Mouse (Mus musculus) forebrain, embryonic 12.5 days (tissue): ENCODE data around the gene Gbp5. TPM values are rescaled to one million over a fixed set of nuclear protein-coding genes. Genes with fewer than 3 reads are reported as not detected.

ENCODE experiments used
- ATAC-seq: fragments of 200-750 bp; cut with Nextera tagmentation; 2 replicates; pipeline ENCODE4 v1.8.0; 2017; ENCODE audit warnings: moderate TSS enrichment; ENCODE audit not compliant: low FRiP score
- H3K27ac ChIP-seq: fragments of 300-500 bp; sonication (generic); 2 replicates; pipeline ENCODE4 v1.5.1; 2016; ENCODE audit warnings: mild to moderate bottlenecking
- H3K27me3 ChIP-seq: fragments of 300-500 bp; sonication (generic); 2 replicates; pipeline ENCODE4 v1.6.1; 2016; ENCODE audit warnings: mild to moderate bottlenecking
- H3K36me3 ChIP-seq: fragments of 300-500 bp; sonication (generic); replicated peaks from 2 replicates; pipeline ENCODE4 v1.6.1; 2016; ENCODE audit warnings: mild to moderate bottlenecking
- H3K4me1 ChIP-seq: fragments of 300-500 bp; sonication (generic); 2 replicates; pipeline ENCODE4 v1.6.1; 2016
- H3K4me2 ChIP-seq: fragments of 300-500 bp; sonication (generic); 2 replicates; pipeline ENCODE4 v1.6.1; 2016; ENCODE audit warnings: mild to moderate bottlenecking, moderate library complexity
- H3K4me3 ChIP-seq: fragments of 300-500 bp; sonication (generic); replicated peaks from 2 replicates; pipeline ENCODE4 v1.5.1; 2016; ENCODE audit warnings: mild to moderate bottlenecking
- H3K9ac ChIP-seq: fragments of 300-500 bp; sonication (generic); 2 replicates; pipeline ENCODE4 v1.6.1; 2016; ENCODE audit warnings: mild to moderate bottlenecking
- H3K9me3 ChIP-seq: fragments of 300-500 bp; sonication (generic); 2 replicates; pipeline ENCODE4 v1.6.1; 2016
- WGBS: fragments of 180-500 bp; shearing (Covaris S2); methylation state at CpG from one replicate; pipeline ENCODE4 v1.1.7; 2016; 5-methylcytosine and 5-hydroxymethylcytosine counted together
- polyA plus RNA-seq: library from polyadenylated mRNA; unstranded; fragments of >200 nt; fragmentation: Nextera tagmentation; extraction: Ambion mirVana; gene quantifications from 2 replicates; pipeline ENCODE4 v1.2.1, GENCODE M21; 2016

The Gbp5 gene
- 0.12 and 0.14 TPM in 2 replicates for polyA plus RNA-seq

DNA sequence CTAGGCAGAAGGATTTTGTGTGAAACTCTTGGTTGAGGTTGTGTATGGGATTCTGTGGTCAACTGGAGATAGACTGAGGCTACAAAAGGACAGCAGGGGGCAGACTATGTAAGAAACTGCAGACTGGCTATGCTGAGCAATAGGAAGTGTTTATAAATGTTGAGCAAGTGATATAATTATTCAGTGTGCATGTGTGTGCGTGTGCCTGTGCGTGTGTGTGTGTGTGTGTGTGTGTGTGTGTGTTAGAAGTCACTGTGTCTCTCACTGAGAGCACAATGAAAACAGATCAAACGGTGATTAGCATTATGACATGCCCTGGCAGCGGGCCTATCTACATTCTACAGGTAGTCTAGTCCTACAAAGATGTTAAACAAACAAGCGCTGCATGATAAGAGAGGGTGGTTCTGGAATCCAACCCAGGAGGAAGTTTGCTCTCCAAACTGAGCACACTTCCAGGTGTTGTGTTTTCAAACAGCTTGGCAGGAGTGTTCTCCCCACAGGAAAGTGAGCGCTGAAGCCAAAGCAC is at the start of gene Gbp5:
TSS of gene Gbp5 (plus strand) at position 443 of the 526 bp plus-strand sequence.
- peak; percentile 51; the same call in 1 of the 2 replicates for ATAC-seq

DNA sequence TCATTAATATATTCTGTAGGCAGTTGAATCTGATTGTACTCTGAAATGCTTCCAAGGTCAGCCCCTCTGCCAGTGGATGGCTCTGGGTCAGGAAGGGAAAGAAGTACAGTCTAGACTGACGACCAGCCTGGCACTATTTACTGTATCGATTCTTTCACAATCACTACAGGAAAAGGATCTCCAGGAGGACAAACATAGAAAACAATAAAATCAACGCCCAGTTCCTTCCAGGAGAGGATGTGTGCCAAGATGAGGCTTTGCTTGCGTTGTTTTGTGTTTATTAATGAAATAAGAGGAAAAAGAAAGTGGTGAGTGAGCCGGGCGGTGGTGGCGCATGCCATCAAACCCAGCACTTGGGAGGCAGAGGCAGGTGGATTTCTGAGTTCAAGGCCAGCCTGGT is 39.6 kb upstream of the Gbp5 start:
- Histone ChIP-seq H3K27me3 (no peaks in the 10 kb centered on the region), H3K9ac (no peak overlapping the region), H3K36me3 (no peaks in the 10 kb centered on the region), H3K4me2 (no peak overlapping the region), H3K4me3 (no peak overlapping the region), H3K4me1 (no peaks in the 10 kb centered on the region), H3K27ac (no peak overlapping the region), H3K9me3 (no peaks in the 10 kb centered on the region)
- ATAC-seq = no peak
- 87% methylated on average over 7 of the region's 7 CpGs for WGBS

More for the DNA sequence above, at the start of gene Gbp5:
- no peak within 1 kb of the TSS for H3K4me2 ChIP-seq
- no peak within 1 kb of the TSS for H3K9ac ChIP-seq
- no peak within 1 kb of the TSS for H3K27ac ChIP-seq
- H3K9me3 ChIP-seq = no peaks in the 10 kb centered on the region
- H3K27me3 ChIP-seq = no peaks in the 10 kb centered on the region
- no peaks in the 10 kb centered on the region for H3K36me3 ChIP-seq
- no peak within 1 kb of the TSS for H3K4me3 ChIP-seq
- 76% methylated on average over 6 of the region's 6 CpGs for WGBS
- 0 out of 2 replicates have a peak, but pooled peaks cover 2% of the 10 kb centered on the region for H3K4me1 ChIP-seq

DNA sequence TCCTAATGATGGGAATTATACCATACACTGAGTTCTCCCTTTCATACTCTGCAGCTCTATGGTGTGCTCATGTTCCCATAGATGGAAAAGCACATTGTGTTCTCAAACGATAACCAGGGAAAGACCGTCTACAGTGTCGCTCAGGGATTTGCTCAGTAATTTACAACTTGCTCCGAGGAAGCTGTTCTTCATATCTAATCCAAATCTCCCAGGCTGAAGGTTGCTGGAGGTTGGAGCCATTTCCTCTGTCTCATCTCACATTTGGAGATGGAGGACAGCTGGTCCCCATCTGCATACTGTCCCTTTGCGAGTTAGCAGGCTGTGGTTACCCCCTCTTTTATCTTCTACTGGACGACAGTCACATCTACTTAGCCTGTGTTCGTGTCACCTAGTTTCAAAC is 34.5 kb upstream of the Gbp5 start:
- H3K27me3 ChIP-seq = no peaks in the 10 kb centered on the region
- no peak overlapping the region for H3K27ac ChIP-seq
- H3K4me2 ChIP-seq = no peak overlapping the region
- no peaks in the 10 kb centered on the region for H3K4me1 ChIP-seq
- WGBS = 88% methylated on average over 7 of the region's 7 CpGs
- H3K9ac ChIP-seq = no peak overlapping the region
- H3K4me3 ChIP-seq = no peak overlapping the region
- ATAC-seq = no peak
- H3K9me3 ChIP-seq = no peaks in the 10 kb centered on the region
- no peaks in the 10 kb centered on the region for H3K36me3 ChIP-seq

DNA sequence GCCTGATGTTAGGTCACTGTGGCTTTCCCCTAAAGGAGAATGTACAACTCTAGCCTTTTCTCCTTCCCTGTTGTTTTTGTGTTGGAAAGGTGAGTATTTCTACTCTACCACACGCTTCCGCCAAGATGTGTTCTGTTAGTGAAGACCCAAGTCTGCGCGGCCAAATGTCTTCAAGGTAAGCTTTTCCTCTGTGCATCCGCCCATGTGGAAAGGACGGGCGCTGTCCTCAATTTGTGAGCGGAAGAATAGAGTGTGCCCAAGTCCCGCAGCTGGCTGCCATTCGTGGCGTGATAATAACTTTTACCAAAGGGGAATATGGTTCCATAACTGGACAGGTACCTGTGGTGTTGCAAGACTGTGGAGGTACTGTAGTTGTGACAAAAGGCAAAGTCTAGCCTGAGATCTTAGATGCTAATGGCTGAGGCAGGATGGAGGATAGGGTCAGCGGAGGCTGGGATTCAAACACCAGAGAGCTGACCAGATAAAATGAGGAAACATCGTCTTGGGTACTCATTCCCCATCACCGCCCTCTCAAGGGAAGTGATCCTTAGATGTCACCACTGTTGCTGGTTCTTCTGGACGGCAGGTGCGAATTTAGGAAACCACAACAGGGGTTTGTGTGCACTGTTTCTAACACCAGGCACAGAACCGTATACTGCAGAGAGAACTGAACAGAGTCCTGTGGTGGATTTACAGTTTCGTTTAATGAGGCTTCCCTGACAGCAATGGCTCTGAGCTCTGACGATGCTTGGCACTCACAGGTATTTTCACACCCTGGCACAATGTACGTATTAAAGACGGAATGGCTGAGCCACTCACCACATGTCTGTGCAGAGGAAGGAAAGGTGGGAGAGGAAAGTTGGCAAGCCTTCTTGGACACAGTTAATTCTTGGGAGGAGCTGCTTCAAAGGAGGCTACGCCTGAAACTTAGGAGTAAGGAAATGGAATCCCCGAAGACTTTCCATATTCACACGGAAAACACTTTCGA is 30.7 kb upstream of the Gbp5 start:
- Histone ChIP-seq H3K27me3 (no peaks in the 10 kb centered on the region), H3K36me3 (no peaks in the 10 kb centered on the region), H3K4me1 (no peaks in the 10 kb centered on the region), H3K27ac (no peak overlapping the region), H3K9me3 (no peaks in the 10 kb centered on the region), H3K4me3 (no peak overlapping the region), H3K9ac (no peak overlapping the region), H3K4me2 (no peak overlapping the region)
- no peak for ATAC-seq
- WGBS = 91% methylated on average over 25 of the region's 25 CpGs

DNA sequence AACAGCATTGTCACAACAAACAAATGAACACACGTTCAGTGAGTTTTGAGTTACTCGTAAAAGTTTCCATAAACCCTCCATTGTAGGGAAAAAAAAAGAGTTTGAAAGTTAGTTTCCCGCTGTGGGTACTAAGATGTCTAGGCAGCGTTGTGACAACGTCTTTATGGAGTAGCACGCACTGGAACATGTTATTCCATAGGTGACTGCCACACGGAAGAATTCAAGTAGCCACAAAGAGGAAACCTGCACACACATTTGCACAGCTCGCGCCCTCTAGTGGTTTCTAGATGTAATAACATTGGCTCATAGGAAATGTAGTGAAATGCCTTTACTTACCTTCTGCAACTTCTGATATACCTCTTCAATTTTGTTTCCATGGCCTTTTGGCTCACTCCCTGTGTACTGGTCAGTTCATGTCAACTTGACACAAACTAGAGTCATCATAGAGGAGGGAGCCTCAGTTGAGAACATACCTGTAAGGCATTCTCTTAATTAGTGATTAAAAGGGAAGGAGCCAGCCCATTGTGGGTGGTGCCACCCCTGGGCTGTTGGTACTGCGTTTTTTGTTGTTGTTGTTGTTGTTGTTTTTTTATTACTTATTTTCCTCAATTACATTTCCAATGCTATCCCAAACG is 19.3 kb upstream of the Gbp5 start:
- peak; percentile 54; the same call in 1 of the 2 replicates for ATAC-seq
- no peak overlapping the region for H3K9ac ChIP-seq
- H3K4me1 ChIP-seq = no peaks in the 10 kb centered on the region
- no peaks in the 10 kb centered on the region for H3K36me3 ChIP-seq
- no peak overlapping the region for H3K27ac ChIP-seq
- H3K9me3 ChIP-seq = no peaks in the 10 kb centered on the region
- no peaks in the 10 kb centered on the region for H3K27me3 ChIP-seq
- H3K4me2 ChIP-seq = no peak overlapping the region
- 29% methylated on average over 11 of the region's 11 CpGs for WGBS
- H3K4me3 ChIP-seq = no peak overlapping the region

DNA sequence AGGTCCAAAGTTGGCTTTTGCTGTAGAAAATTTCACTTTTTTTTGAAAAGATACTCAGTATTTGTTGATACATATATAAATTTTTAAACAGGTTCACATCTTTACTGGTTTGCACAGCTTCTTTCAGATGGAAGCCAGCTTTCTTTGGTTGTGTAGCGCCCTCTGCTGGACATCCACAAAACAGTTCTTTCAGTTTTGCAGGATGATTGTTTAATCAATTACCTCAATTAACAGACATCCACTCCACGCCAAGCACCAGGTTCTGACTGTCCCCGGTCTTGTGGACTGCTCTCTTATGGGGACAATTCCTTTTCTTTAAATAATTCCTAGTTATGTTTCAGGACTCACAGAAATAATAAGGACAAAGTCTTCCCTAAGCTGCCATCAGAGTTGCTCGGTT is 17.9 kb upstream of the Gbp5 start:
- no peak overlapping the region for H3K4me3 ChIP-seq
- no peak overlapping the region for H3K27ac ChIP-seq
- no peak overlapping the region for H3K4me2 ChIP-seq
- H3K27me3 ChIP-seq = no peaks in the 10 kb centered on the region
- no peaks in the 10 kb centered on the region for H3K9me3 ChIP-seq
- peak; percentile 41; the same call in 1 of the 2 replicates for ATAC-seq
- no peaks in the 10 kb centered on the region for H3K36me3 ChIP-seq
- H3K9ac ChIP-seq = no peak overlapping the region
- 24% methylated on average over 4 of the region's 4 CpGs for WGBS
- no peaks in the 10 kb centered on the region for H3K4me1 ChIP-seq

DNA sequence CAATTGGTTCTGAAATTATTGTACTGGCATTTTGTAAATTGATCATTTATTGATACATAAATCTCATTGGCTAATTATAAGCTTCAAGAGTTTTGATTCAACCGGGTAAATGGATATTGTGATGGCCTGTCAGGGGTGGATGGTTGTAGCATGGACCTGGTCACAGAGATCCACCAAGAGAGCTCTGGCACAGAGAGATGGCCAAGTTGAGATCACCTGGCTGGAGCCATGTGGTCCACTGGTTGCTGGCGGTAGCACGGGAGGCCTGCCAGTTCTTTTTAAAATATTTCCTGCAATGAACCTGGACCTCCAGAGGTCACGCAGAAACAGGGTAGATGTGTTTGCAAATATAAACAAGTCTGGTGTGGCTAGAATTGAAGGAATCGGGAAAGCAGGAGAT is 15.9 kb upstream of the Gbp5 start:
- Histone ChIP-seq H3K27me3 (no peaks in the 10 kb centered on the region), H3K4me1 (no peaks in the 10 kb centered on the region), H3K9ac (no peak overlapping the region), H3K4me2 (no peak overlapping the region), H3K36me3 (no peaks in the 10 kb centered on the region), H3K4me3 (no peak overlapping the region), H3K9me3 (no peaks in the 10 kb centered on the region), H3K27ac (no peak overlapping the region)
- ATAC-seq = no peak
- WGBS = 94% methylated on average over 5 of the region's 5 CpGs

DNA sequence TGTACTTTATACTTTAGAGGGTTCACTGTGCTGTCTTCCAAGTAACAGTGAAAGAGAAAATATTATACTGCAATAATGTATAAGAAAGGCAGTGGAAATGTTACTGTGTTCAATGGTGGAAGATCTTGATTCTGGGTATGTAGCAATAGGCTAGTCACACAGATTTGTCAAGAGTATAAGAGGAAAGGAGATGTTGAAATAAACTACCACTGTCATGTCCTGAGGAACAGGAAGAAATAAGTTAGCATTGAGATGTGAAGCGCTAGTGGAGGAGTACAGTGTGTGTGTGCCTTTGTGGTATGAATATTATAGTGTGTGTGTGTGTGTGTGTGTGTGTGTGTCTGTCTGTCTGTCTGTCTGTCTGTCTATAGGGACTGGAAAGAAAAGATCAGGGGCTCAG is 15.4 kb upstream of the Gbp5 start:
- Histone ChIP-seq H3K9ac (no peak overlapping the region), H3K4me2 (no peak overlapping the region), H3K4me3 (no peak overlapping the region), H3K4me1 (no peaks in the 10 kb centered on the region), H3K9me3 (no peaks in the 10 kb centered on the region), H3K27ac (no peak overlapping the region), H3K27me3 (no peaks in the 10 kb centered on the region), H3K36me3 (no peaks in the 10 kb centered on the region)
- ATAC-seq = no peak
- WGBS = 97% methylated on average over 1 of the region's 1 CpGs

DNA sequence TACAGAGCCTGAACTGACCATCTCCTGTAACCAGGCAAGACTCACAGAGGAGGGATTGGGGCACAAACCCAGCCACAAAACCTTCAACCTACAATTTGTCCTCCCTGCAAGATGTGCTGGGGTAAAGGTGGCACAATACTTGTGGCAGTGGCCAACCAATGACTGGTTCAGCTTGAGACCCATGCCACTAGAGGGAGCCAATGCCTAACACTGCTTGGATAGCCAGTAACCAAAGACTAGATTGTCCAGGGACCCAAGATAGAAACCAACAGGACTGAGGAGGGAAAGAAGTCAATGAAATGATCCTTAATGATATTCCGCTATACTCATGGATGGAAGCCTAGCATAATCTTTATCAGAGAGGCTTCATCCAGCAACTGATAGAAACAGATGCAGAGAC is 3.3 kb upstream of the Gbp5 start:
- Histone ChIP-seq H3K36me3 (no peaks in the 10 kb centered on the region), H3K27ac (no peak overlapping the region), H3K4me1 (no peaks in the 10 kb centered on the region), H3K9me3 (no peaks in the 10 kb centered on the region), H3K9ac (no peak overlapping the region), H3K4me2 (no peak overlapping the region), H3K4me3 (no peak overlapping the region), H3K27me3 (no peaks in the 10 kb centered on the region)
- peak; percentile 68 for ATAC-seq
- 83% methylated on average over 1 of the region's 1 CpGs for WGBS

DNA sequence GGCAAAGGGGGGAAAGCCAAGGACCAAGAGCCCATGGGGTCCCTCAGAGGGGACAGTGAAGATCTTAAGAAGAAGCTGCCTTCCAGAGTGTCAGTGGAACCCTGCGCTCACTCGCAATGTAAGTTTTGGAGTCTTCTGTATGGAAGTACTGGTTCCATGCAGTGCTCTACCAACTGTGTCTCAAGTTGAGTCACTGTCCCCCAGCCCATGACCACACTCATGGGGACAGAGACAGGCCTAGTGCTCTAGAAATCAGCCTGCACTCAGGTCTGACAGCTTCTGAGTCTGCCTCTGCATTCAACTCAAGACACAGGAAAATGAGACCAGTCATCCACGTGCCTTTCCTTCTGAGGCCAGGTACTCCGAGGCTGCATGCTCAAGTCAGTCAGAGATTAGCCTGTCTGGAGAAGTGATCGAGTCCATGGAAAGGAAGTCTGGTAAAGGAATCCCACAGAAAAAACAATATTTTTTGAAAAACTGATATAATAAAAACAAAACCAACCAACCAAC is 1.4 kb downstream of the Gbp5 start:
- ATAC-seq = no peak
- no peak overlapping the region for H3K4me3 ChIP-seq
- H3K9me3 ChIP-seq = no peaks in the 10 kb centered on the region
- no peaks in the 10 kb centered on the region for H3K36me3 ChIP-seq
- no peak overlapping the region for H3K9ac ChIP-seq
- no peak overlapping the region for H3K27ac ChIP-seq
- no peaks in the 10 kb centered on the region for H3K27me3 ChIP-seq
- 0 out of 2 replicates have a peak, but pooled peaks cover 2% of the 10 kb centered on the region for H3K4me1 ChIP-seq
- WGBS = 92% methylated on average over 5 of the region's 5 CpGs
- H3K4me2 ChIP-seq = no peak overlapping the region

DNA sequence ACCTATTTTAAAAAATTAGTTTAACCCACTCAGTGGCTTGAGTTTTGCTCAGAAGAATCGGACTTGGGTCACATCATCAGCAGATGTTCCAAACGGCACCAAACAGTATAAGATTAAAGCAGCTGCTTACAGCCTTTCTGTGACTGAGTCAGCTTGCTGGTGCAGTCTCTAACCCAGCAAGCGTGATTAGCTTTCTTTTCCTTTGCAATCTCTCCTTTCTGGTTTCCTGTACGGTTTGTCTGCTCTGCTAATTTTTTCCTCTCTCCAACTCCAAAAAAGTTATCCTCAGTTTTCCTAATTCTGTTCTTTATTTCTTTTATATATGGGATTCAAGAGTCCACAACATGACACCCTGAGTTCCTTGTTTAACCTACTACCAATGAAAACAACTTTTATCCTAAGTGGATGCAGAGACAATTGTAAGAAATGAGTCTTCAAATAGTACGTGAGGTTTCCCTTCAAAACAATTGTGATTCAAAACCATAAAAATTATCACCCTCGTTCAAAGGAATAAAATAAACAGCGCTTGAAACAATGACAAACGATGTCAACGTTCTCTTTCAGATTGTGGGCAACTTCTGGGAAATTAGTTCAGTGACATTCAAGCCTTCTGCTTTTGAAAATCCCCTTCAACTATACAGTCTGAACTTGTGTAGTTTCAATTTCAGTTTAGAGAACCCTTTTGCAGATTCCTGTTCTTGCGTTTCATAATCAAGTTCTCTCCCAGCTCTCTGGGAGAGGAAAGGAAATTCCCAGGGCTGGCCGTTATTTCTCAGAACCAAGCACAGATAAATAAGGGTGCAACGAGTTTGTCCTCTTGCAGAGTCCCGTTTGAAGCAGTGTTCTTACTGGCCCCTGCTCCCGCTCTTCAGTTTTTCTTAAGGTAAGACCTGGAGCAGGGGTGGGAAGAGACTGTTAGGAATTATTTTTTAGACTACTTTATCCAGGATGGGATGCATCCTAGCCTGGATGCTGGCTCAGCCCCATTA is 2.6 kb downstream of the Gbp5 start:
- peak overlapping the region; percentile 6; the same call in 1 of the 2 replicates for H3K4me2 ChIP-seq
- H3K4me1 ChIP-seq = 0 out of 2 replicates have a peak, but pooled peaks cover 2% of the 10 kb centered on the region
- no peaks in the 10 kb centered on the region for H3K36me3 ChIP-seq
- no peak overlapping the region for H3K4me3 ChIP-seq
- 64% methylated on average over 14 of the region's 14 CpGs for WGBS
- H3K9ac ChIP-seq = no peak overlapping the region
- H3K27me3 ChIP-seq = no peaks in the 10 kb centered on the region
- no peak for ATAC-seq
- no peak overlapping the region for H3K27ac ChIP-seq
- no peaks in the 10 kb centered on the region for H3K9me3 ChIP-seq
